Mouse (Mus musculus) neural tube, embryonic 12.5 days (tissue): Measurements from ENCODE around the gene Psmc3. TPM values are rescaled to one million over a fixed set of nuclear protein-coding genes. Genes with fewer than 3 reads are reported as not detected.

ENCODE experiments used
- ATAC-seq: fragments of 200-750 bp; cut with Nextera tagmentation; 2 replicates; pipeline ENCODE4 v1.8.0; 2017; ENCODE audit warnings: low read depth, mild to moderate bottlenecking, moderate TSS enrichment, moderate library complexity; ENCODE audit not compliant: low FRiP score
- H3K27ac ChIP-seq: fragments of 300-500 bp; sonication (generic); 2 replicates; pipeline ENCODE4 v1.5.1; 2016
- H3K27me3 ChIP-seq: fragments of 300-500 bp; sonication (generic); replicated peaks from 2 replicates; pipeline ENCODE4 v1.6.1; 2016; ENCODE audit warnings: mild to moderate bottlenecking
- H3K36me3 ChIP-seq: fragments of 300-500 bp; sonication (generic); 2 replicates; pipeline ENCODE4 v1.6.1; 2016; ENCODE audit warnings: mild to moderate bottlenecking
- H3K4me1 ChIP-seq: fragments of 300-500 bp; sonication (generic); 2 replicates; pipeline ENCODE4 v1.6.1; 2016
- H3K4me2 ChIP-seq: fragments of 300-500 bp; sonication (generic); replicated peaks from 2 replicates; pipeline ENCODE4 v1.6.1; 2016; ENCODE audit warnings: mild to moderate bottlenecking
- H3K4me3 ChIP-seq: fragments of 300-500 bp; sonication (generic); 2 replicates; pipeline ENCODE4 v1.5.1; 2016
- H3K9ac ChIP-seq: fragments of 300-500 bp; sonication (generic); 2 replicates; pipeline ENCODE4 v1.6.1; 2016; ENCODE audit warnings: mild to moderate bottlenecking
- H3K9me3 ChIP-seq: fragments of 300-500 bp; sonication (generic); 2 replicates; pipeline ENCODE4 v1.6.1; 2016; ENCODE audit warnings: mild to moderate bottlenecking
- WGBS: fragments of 180-500 bp; shearing (Covaris S2); methylation state at CpG from one replicate; pipeline ENCODE4 v1.1.7; 2016; 5-methylcytosine and 5-hydroxymethylcytosine counted together
- polyA plus RNA-seq: library from polyadenylated mRNA; unstranded; fragments of >200 nt; fragmentation: Nextera tagmentation; extraction: Ambion mirVana; gene quantifications from 2 replicates; pipeline ENCODE4 v1.2.1, GENCODE M21; 2016

Psmc3 gene
- polyA plus RNA-seq, 1 experiment from 2014 or later: 296 TPM

GRCm38 (mm10) chr2:91071059-91071458 lies 17.2 kb downstream of the Psmc3 start:
- peak overlapping the region; percentile 78 for H3K9ac ChIP-seq
- peak; percentile 3; the same call in 1 of the 2 replicates for ATAC-seq
- no peaks in the 10 kb centered on the region for H3K9me3 ChIP-seq
- H3K4me2 ChIP-seq: peak overlapping the region; percentile 82
- 88% methylated on average over 10 of the region's 10 CpGs for WGBS
- H3K4me1 ChIP-seq: peaks cover 23% of the 10 kb centered on the region
- H3K27me3 ChIP-seq: no peaks in the 10 kb centered on the region
- H3K36me3 ChIP-seq: no peaks in the 10 kb centered on the region
- H3K4me3 ChIP-seq: peak overlapping the region; percentile 69
- H3K27ac ChIP-seq: peak overlapping the region; percentile 50; the same call in 1 of the 2 replicates

DNA sequence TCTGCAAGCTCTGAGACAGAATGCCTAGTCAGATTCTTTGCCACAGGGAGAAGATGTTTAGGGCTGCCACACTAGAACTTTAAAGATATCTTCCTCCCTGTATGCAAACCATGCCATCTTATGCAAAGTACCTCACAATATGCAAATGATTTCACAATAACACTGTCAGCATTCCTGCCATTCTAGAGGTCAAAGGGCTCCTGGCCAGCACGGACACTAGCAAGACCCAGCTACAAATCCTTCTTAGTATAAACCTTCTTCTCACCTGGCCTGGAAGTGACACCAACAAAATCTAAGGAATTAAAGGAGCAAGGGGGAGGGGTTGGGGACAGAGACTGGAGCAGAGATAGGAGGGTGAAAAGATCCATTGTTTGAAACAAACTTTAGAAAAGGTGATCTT lies 18.3 kb downstream of the Psmc3 start:
- WGBS: 59% methylated on average over 1 of the region's 1 CpGs

DNA sequence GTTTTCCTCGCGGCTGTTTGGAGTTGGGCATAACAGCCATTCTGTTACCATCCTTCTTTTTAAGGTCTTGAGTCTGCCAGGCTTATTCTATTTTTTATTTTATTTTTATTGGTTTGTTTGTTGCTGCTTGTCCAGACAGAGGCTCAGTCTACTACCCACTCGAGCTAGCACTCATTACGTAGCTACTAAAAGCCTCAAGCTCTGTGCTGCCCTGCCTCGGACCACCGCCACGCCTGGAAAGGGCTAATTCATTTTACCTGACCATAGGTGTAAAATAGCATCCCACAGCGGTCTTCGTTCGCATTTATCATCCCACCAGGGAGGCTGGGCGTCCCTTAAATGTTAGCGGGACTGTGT lies 24.1 kb downstream of the Psmc3 start:
- Histone ChIP-seq H3K4me1 (peaks cover 10% of the 10 kb centered on the region), H3K4me3 (0 out of 2 replicates have a peak overlapping the region, but pooled peaks have one; percentile 47), H3K4me2 (peak overlapping the region; percentile 95), H3K27me3 (no peaks in the 10 kb centered on the region), H3K27ac (no peak overlapping the region), H3K36me3 (no peaks in the 10 kb centered on the region), H3K9me3 (no peaks in the 10 kb centered on the region), H3K9ac (no peak overlapping the region; the same call in 1 of the 2 replicates)
- no peak for ATAC-seq
- WGBS: 16% methylated on average over 12 of the region's 12 CpGs

More for the DNA sequence above, 18.3 kb downstream of the Psmc3 start:
- H3K9me3 ChIP-seq: no peaks in the 10 kb centered on the region
- H3K27me3 ChIP-seq: no peaks in the 10 kb centered on the region
- H3K27ac ChIP-seq: no peak overlapping the region
- ATAC-seq: no peak
- no peak overlapping the region for H3K4me2 ChIP-seq
- H3K4me3 ChIP-seq: no peak overlapping the region
- H3K9ac ChIP-seq: no peak overlapping the region
- H3K4me1 ChIP-seq: peaks cover 23% of the 10 kb centered on the region
- H3K36me3 ChIP-seq: no peaks in the 10 kb centered on the region

DNA sequence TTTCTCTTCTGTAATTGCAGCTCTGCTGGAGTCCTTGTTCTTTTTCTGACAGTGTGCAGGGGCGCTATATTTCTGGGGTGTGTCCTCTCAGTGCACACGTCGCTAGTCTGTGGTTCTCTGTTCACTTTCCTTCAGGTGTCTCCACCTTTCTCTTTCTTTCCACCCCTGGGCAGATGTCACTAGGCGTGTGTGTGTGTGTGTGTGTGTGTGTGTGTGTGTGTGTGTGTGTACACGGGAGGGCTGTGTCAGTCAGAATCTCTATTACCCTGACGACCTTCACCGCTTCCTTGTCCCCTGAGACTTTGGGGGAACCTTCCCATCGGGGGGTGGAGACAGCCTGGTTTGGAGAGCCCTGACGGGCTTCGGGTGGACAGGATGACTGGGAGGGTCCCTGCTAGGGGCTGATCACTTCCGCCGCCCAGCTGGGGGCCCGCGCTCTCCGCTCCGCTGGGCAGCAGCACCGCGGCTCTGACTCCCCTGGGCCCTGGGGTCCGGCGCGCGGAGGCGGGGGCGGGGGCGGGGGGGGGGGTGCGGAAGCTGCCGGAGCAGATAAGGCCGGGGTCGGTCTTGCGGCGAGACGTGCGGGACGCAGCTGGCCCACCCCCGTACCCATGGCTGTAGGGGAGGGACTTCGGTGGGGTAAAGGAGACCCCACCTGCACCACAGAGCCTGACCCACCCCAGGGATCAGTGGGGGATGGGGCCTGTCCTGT lies 24.7 kb downstream of the Psmc3 start:
- ATAC-seq: peak; percentile 88
- 3% methylated on average over 28 of the region's 36 CpGs for WGBS
- peak overlapping the region; percentile 15; the same call in 1 of the 2 replicates for H3K27ac ChIP-seq

DNA sequence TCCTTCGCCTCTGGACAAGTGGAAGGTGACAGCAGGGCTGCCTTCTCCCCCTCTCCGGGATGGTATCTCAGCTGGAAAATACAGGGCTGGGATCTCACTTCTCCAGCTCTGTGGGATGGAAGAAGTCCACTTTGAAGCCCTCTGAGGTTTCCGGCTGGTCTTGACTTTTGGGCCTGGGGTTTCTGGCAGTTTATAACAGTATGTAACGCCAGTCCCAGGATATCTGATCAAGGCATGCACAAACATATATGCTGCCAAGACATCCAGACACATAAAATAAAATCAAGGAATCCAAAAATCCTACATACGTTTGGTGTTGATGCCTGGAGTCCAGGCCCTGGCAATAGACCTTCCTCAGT lies 25.2 kb downstream of the Psmc3 start:
- Histone ChIP-seq H3K4me2 (peak overlapping the region; percentile 95), H3K9ac (peak overlapping the region; percentile 70), H3K27ac (peak overlapping the region; percentile 15; the same call in 1 of the 2 replicates), H3K36me3 (no peaks in the 10 kb centered on the region), H3K27me3 (no peaks in the 10 kb centered on the region), H3K9me3 (no peaks in the 10 kb centered on the region), H3K4me1 (peaks cover 10% of the 10 kb centered on the region), H3K4me3 (peak overlapping the region; percentile 47)
- no peak for ATAC-seq
- 34% methylated on average over 5 of the region's 5 CpGs for WGBS

More for the DNA sequence above, 24.7 kb downstream of the Psmc3 start:
- Histone ChIP-seq H3K27me3 (no peaks in the 10 kb centered on the region), H3K4me3 (peak overlapping the region; percentile 47), H3K4me2 (peak overlapping the region; percentile 95), H3K9ac (peak overlapping the region; percentile 70), H3K36me3 (no peaks in the 10 kb centered on the region), H3K9me3 (no peaks in the 10 kb centered on the region), H3K4me1 (peaks cover 10% of the 10 kb centered on the region)

DNA sequence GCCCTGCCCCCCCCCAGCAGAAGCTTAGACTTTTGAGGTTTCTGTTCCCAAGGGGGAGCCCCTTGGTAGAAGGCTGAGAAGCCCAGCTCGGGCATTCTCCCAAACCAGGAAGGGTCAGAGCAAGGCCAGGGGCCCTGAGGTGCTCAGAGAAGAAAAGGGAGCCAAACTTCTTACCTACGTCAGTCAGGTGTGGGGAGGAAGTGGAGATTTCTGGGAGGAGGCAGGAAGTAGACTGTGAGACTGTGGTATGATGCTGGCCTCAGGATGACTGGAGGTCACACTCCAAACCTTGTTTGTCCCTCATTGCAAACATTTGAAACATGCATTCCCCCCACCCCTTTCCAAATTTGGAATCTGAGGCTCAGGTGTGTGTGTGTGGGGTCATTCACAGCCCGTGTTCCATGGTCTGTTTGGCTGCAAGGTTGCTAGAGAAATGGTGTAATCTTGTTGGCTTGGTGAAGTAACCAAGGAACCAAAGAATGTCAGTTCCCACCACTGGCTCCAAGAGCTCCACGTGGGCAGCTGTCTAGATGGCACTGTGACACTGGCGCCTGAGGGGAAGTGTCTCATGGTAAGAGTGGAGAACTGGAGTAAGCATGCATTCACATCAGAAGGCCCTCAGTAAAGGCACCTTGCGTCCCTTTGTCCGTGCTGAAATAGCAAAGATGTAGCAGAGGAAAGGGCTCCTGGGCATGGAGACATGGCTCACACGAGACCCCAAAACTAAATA lies 27.1 kb downstream of the Psmc3 start:
- no peak overlapping the region for H3K4me3 ChIP-seq
- H3K4me1 ChIP-seq: peaks cover 10% of the 10 kb centered on the region
- no peak overlapping the region for H3K4me2 ChIP-seq
- no peak overlapping the region for H3K27ac ChIP-seq
- ATAC-seq: no peak
- no peaks in the 10 kb centered on the region for H3K9me3 ChIP-seq
- no peak overlapping the region for H3K9ac ChIP-seq
- no peaks in the 10 kb centered on the region for H3K36me3 ChIP-seq
- H3K27me3 ChIP-seq: no peaks in the 10 kb centered on the region
- 83% methylated on average over 8 of the region's 8 CpGs for WGBS

GRCm38 (mm10) chr2:91081775-91082695 lies 28.2 kb downstream of the Psmc3 start, which contains the start of gene Spi1:
Gene Spi1 (plus strand): TSS chr2:91082390.
- Histone ChIP-seq H3K9me3 (no peaks in the 10 kb centered on the region), H3K27me3 (no peaks in the 10 kb centered on the region), H3K4me3 (no peak within 1 kb of the TSS), H3K4me2 (no peak within 1 kb of the TSS), H3K4me1 (peaks cover 10% of the 10 kb centered on the region), H3K9ac (no peak within 1 kb of the TSS), H3K27ac (no peak within 1 kb of the TSS), H3K36me3 (no peaks in the 10 kb centered on the region)
- 85% methylated on average over 13 of the region's 13 CpGs for WGBS
- no peak for ATAC-seq

GRCm38 (mm10) chr2:91082844-91083243 lies 29.0 kb downstream of the Psmc3 start:
- peaks cover 10% of the 10 kb centered on the region for H3K4me1 ChIP-seq
- no peak for ATAC-seq
- no peaks in the 10 kb centered on the region for H3K36me3 ChIP-seq
- no peak overlapping the region for H3K9ac ChIP-seq
- no peaks in the 10 kb centered on the region for H3K9me3 ChIP-seq
- no peaks in the 10 kb centered on the region for H3K27me3 ChIP-seq
- no peak overlapping the region for H3K27ac ChIP-seq
- no peak overlapping the region for H3K4me2 ChIP-seq
- H3K4me3 ChIP-seq: no peak overlapping the region
- 69% methylated on average over 11 of the region's 11 CpGs for WGBS

DNA sequence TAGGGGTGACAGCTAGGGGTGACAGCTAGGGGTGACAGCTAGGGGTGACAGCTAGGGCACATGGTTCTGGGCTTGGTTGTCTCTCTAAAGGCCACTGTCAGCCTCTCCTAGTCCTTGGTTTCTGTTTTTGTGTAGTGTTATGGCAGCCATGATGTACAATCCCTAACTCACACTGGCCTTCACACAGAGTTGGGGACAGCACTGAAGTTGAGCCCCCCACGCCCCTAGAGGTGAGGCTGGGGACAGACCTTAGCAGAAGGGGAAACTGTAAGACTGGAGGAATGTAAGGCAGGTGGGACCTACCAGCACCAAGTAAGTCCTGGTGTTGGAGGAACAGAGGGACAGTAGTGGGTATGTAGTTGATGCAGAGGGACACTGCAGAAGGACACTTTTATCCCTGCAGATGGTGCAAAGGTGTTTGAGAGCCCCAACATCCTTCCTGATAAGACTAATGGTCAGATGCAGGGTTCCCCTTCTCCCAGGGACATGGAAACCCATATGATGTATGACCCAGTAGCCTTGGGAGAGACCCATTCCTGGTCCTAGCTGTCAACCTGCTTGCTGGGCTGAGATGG lies 29.6 kb downstream of the Psmc3 start:
- Histone ChIP-seq H3K36me3 (no peaks in the 10 kb centered on the region), H3K4me1 (peaks cover 8% of the 10 kb centered on the region), H3K9ac (no peak overlapping the region), H3K9me3 (no peaks in the 10 kb centered on the region), H3K4me3 (no peak overlapping the region), H3K4me2 (no peak overlapping the region), H3K27ac (no peak overlapping the region), H3K27me3 (no peaks in the 10 kb centered on the region)
- ATAC-seq: no peak
- WGBS: 55% methylated on average over 1 of the region's 1 CpGs

DNA sequence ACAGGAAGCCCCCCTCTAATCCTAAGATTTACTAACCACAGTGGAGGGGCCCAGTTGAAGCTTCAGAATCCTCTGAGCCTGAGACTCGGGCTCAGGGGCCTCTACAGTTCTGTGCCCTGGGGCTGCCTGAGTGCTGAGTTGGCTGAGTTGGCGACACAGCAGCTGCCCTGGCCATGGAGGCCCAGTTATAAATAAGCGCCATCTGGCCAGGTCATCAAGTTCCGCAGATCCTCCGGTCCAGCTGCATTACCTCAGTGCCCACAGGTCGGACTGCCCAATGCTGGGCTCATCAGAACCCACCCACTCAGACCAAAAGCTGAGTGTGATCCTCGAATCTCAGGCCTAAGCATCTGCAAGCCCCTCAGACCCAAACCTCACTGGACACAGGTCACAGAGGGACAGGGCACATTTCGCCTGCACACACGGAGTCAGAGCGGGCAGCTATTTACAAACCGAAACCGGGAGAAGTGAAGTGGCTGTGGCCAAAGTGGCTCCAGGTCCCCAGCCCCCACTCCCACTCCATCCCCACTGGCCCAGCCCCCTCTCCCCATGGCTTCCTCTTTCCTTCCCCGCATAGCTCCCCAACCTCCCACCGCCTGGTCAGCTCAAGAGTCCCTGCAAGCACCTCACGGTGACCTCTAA lies 30.5 kb downstream of the Psmc3 start:
- no peaks in the 10 kb centered on the region for H3K27me3 ChIP-seq
- no peaks in the 10 kb centered on the region for H3K4me1 ChIP-seq
- no peak for ATAC-seq
- 83% methylated on average over 15 of the region's 15 CpGs for WGBS
- H3K4me2 ChIP-seq: no peak overlapping the region
- no peaks in the 10 kb centered on the region for H3K36me3 ChIP-seq
- no peak overlapping the region for H3K27ac ChIP-seq
- H3K4me3 ChIP-seq: no peak overlapping the region
- H3K9me3 ChIP-seq: no peaks in the 10 kb centered on the region
- H3K9ac ChIP-seq: no peak overlapping the region
